Mouse (Mus musculus): ENCODE measurements around the gene Arl14.
"Not testable (repeated sequence)": the region's sequence is repeated elsewhere in the genome, so short reads cannot be mapped to it uniquely, and the experiment has no call there.

The Arl14 gene

GRCm38 (mm10) chr3:69214566-69214965 lies 7.7 kb upstream of the Arl14 start:
- DNase-seq: no peak

- DNase-seq: no peak
Measured at GRCm38 (mm10) chr3:69222502-69222900, 282 bp downstream of the Arl14 start.

- DNase-seq: no peak
Measured at GRCm38 (mm10) chr3:69222987-69223386, 768 bp downstream of the Arl14 start.

GRCm38 (mm10) chr3:69223666-69224065 lies 1.4 kb downstream of the Arl14 start:
- no peak for DNase-seq

- no peak for DNase-seq
Measured at GRCm38 (mm10) chr3:69225019-69225418, 2.8 kb downstream of the Arl14 start.

- DNase-seq: no peak
Measured at GRCm38 (mm10) chr3:69226496-69226895, 4.3 kb downstream of the Arl14 start.

GRCm38 (mm10) chr3:69228002-69228401 lies 5.8 kb downstream of the Arl14 start:
- no peak for DNase-seq

GRCm38 (mm10) chr3:69231522-69232138 lies 9.4 kb downstream of the Arl14 start:
- DNase-seq: no peak

- not testable (repeated sequence) for DNase-seq
Measured at GRCm38 (mm10) chr3:69233552-69234189, 11.5 kb downstream of the Arl14 start.

- DNase-seq: no peak
Measured at GRCm38 (mm10) chr3:69234525-69234924, 12.3 kb downstream of the Arl14 start.

GRCm38 (mm10) chr3:69235806-69236205 lies 13.6 kb downstream of the Arl14 start:
- no peak for DNase-seq

GRCm38 (mm10) chr3:69236491-69236890 lies 14.3 kb downstream of the Arl14 start:
- DNase-seq: no peak

- DNase-seq: peak; percentile 75
Measured at GRCm38 (mm10) chr3:69238141-69238851, 16.1 kb downstream of the Arl14 start.

GRCm38 (mm10) chr3:69239246-69239645 lies 17.0 kb downstream of the Arl14 start:
- no peak for DNase-seq

GRCm38 (mm10) chr3:69241020-69241419 lies 18.8 kb downstream of the Arl14 start:
- DNase-seq: no peak

- no peak for DNase-seq
Measured at GRCm38 (mm10) chr3:69253096-69253866, 31.1 kb downstream of the Arl14 start.

GRCm38 (mm10) chr3:69254676-69255075 lies 32.5 kb downstream of the Arl14 start:
- no peak for DNase-seq

- DNase-seq: peak; percentile 76
Measured at GRCm38 (mm10) chr3:69257049-69257699, 35.0 kb downstream of the Arl14 start.

GRCm38 (mm10) chr3:69263010-69263643 lies 40.9 kb downstream of the Arl14 start:
- DNase-seq: no peak

- not testable (repeated sequence) for DNase-seq
Measured at GRCm38 (mm10) chr3:69264299-69264698, 42.1 kb downstream of the Arl14 start.

GRCm38 (mm10) chr3:69271812-69272211 lies 49.6 kb downstream of the Arl14 start:
- no peak for DNase-seq

All from embryo, embryonic 11 days (tissue).